Mouse (Mus musculus) erythroid progenitor cell, adult 5-6 weeks (primary cell): ENCODE measurements around the gene Snai3. TPM values are rescaled to one million over a fixed set of nuclear protein-coding genes. Genes with fewer than 3 reads are reported as not detected.

Experiments
- ATAC-seq: replicated peaks from 2 replicates; pipeline ENCODE4 v1.8.0; 2016; ENCODE audit warnings: moderate number of reproducible peaks, mild to moderate bottlenecking, moderate TSS enrichment, inconsistent platforms; ENCODE audit not compliant: poor library complexity, low FRiP score, severe bottlenecking
- total RNA-seq, 2 experiments: library from RNA; stranded (forward) in 1 of 2; stranded (reverse) in 1 of 2; fragments of 150-400 nt in 1 of 2; fragments of 186-747, 209-891 nt in 1 of 2; gene quantifications; 2 replicates each; pipeline versions ENCODE4 v1.2.3 to v1.2.4; 2015 to 2017; ENCODE audit warnings: low replicate concordance in 2 of 2

The Snai3 gene
- total RNA-seq, 2 experiments from 2014 or later, result not detected

GRCm38 (mm10) chr8:122432443-122433268 is 27.9 kb downstream of the Snai3 start, which contains the start of gene Cyba:
Gene Cyba, minus strand, starts transcription at chr8:122432930.
- ATAC-seq, result no peak

GRCm38 (mm10) chr8:122431694-122432442 is 28.7 kb downstream of the Snai3 start:
- ATAC-seq, result no peak

GRCm38 (mm10) chr8:122430646-122431045 is 29.9 kb downstream of the Snai3 start:
- ATAC-seq, result no peak

GRCm38 (mm10) chr8:122430058-122430636 is 30.4 kb downstream of the Snai3 start:
- no peak for ATAC-seq

- ATAC-seq, result no peak
Measured at GRCm38 (mm10) chr8:122428163-122428562, 32.4 kb downstream of the Snai3 start.

GRCm38 (mm10) chr8:122427607-122428006 is 32.9 kb downstream of the Snai3 start:
- ATAC-seq, result no peak

- no peak for ATAC-seq
Measured at GRCm38 (mm10) chr8:122426145-122426544, 34.4 kb downstream of the Snai3 start.

GRCm38 (mm10) chr8:122423659-122424058 is 36.9 kb downstream of the Snai3 start:
- no peak for ATAC-seq

- no peak for ATAC-seq
Measured at GRCm38 (mm10) chr8:122423217-122423616, 37.3 kb downstream of the Snai3 start.

GRCm38 (mm10) chr8:122421376-122422070 is 39.0 kb downstream of the Snai3 start, which contains the start of gene Il17c:
Gene Il17c, plus strand, starts transcription at chr8:122422020.
- ATAC-seq, result no peak

- no peak for ATAC-seq
Measured at GRCm38 (mm10) chr8:122419881-122420555, 40.5 kb downstream of the Snai3 start.

GRCm38 (mm10) chr8:122415554-122415953 is 45.0 kb downstream of the Snai3 start:
- no peak for ATAC-seq

GRCm38 (mm10) chr8:122414311-122414710 is 46.2 kb downstream of the Snai3 start:
- ATAC-seq, result no peak

GRCm38 (mm10) chr8:122407678-122408077 is 52.9 kb downstream of the Snai3 start:
- ATAC-seq, result no peak

GRCm38 (mm10) chr8:122405146-122405805 is 55.3 kb downstream of the Snai3 start:
- no peak for ATAC-seq
